Mouse (Mus musculus): ENCODE measurements around the gene Glo1. TPM values are rescaled to one million over a fixed set of nuclear protein-coding genes. Genes with fewer than 3 reads are reported as not detected.

Gene Glo1
- polyA plus RNA-seq, 1 experiment: 122 TPM

DNA sequence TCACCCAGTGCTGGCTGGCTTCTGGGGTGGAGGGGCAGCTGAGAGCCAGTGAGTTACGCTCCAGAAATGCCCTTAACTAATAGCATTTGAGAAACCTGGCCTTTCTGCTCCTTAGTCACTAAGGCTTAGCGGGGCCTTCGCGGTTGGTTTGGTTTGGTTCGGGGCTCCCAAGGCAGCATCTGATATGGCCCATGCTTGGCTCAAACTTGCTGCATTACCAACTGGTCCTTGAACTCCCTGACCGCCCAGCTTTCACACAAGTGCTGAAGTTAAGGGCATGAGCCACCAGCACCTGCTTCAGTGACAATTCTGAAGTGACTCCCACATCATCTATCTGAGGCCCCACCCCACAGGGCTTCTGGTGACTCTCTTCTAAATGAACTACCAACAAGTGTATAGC is 22.4 kb downstream of the Glo1 start:
- Histone ChIP-seq H3K4me3 (ENCODE audit: insufficient read depth, poor library complexity, severe bottlenecking) (no peak overlapping the region), H3K79me2 (ENCODE audit: control insufficient read depth, insufficient read depth) (peaks cover 69% of the 10 kb centered on the region), H3K36me3 (ENCODE audit: control insufficient read depth, insufficient read depth) (peaks cover 59% of the 10 kb centered on the region), H3K27me3 (ENCODE audit: control insufficient read depth, insufficient read depth, insufficient read length) (no peaks in the 10 kb centered on the region), H3ac (ENCODE audit: control insufficient read depth, insufficient read length, low read depth) (no peak overlapping the region), H3K79me3 (ENCODE audit: low read depth) (peaks cover 34% of the 10 kb centered on the region)
- TF ChIP-seq MYOG (IDR thresholded peaks at IDR 0.05; ENCODE audit: control insufficient read depth, extremely low read depth, insufficient read length) (no peak), MYOD1 (IDR thresholded peaks at IDR 0.05; ENCODE audit: control insufficient read depth, insufficient read length, low read depth) (no peak), MAX (IDR thresholded peaks at IDR 0.05) (no peak), FOSL1 (IDR thresholded peaks at IDR 0.05; ENCODE audit: insufficient read depth, low read length, poor library complexity, severe bottlenecking) (no peak), CTCF (IDR thresholded peaks at IDR 0.05; ENCODE audit: control insufficient read depth, insufficient read depth, insufficient read length) (no peak), USF1 (IDR thresholded peaks at IDR 0.05; ENCODE audit: low read depth) (no peak), CEBPB (IDR thresholded peaks at IDR 0.05; ENCODE audit: low read depth) (no peak)

DNA sequence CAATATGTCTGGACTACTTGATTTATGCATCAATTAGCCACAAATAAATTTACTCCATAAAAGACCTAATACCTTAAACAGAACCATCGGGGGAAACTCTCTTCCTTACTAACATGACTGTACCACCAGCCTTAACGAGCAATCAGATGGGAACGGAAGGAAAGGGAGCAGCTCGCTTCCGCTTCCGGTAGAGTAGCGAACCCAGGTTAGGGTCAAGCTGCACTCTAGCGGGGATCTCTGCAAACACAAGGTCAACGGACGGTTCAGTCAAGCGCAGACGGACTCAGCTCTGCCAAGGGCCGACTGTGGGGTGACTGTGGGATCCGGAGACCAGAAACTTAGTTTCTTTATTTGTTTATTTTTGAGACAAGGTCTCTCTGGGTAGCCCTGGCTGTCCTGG is 24.5 kb downstream of the Glo1 start:
- H3K79me3 ChIP-seq (ENCODE audit: low read depth): peaks cover 17% of the 10 kb centered on the region
- H3K79me2 ChIP-seq (ENCODE audit: control insufficient read depth, insufficient read depth): peaks cover 47% of the 10 kb centered on the region
- H3ac ChIP-seq (ENCODE audit: control insufficient read depth, insufficient read length, low read depth): no peak overlapping the region
- TF ChIP-seq MYOG (IDR thresholded peaks at IDR 0.05; ENCODE audit: control insufficient read depth, extremely low read depth, insufficient read length): no peak
- H3K36me3 ChIP-seq (ENCODE audit: control insufficient read depth, insufficient read depth): peaks cover 74% of the 10 kb centered on the region
- no peaks in the 10 kb centered on the region for H3K27me3 ChIP-seq (ENCODE audit: control insufficient read depth, insufficient read depth, insufficient read length)
- H3K4me3 ChIP-seq (ENCODE audit: insufficient read depth, poor library complexity, severe bottlenecking): no peak overlapping the region

DNA sequence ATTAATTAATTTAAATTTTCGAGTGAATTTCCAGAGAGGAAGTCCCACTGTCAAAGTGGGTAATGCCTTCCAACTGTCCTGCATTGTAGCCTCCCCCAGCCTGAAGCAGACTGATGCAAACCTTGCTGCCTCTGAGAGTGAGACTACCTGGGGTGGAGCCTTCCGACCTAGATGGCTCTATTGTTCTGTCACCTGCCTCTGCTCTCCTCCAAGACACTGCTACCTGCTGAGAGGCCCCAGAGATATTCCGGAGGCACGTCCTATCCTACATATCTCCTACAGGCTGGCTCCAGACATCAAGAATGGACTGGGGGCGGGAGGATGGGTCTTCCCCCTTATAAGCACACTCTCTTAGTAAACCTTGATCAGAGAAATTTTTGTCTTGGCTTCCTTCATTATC is 28.4 kb downstream of the Glo1 start:
- Histone ChIP-seq H3ac (ENCODE audit: control insufficient read depth, insufficient read length, low read depth) (no peak overlapping the region), H3K4me3 (ENCODE audit: insufficient read depth, poor library complexity, severe bottlenecking) (no peak overlapping the region), H3K79me2 (ENCODE audit: control insufficient read depth, insufficient read depth) (peaks cover 14% of the 10 kb centered on the region), H3K36me3 (ENCODE audit: control insufficient read depth, insufficient read depth) (peaks cover 87% of the 10 kb centered on the region), H3K79me3 (ENCODE audit: low read depth) (no peaks in the 10 kb centered on the region), H3K27me3 (ENCODE audit: control insufficient read depth, insufficient read depth, insufficient read length) (no peaks in the 10 kb centered on the region)
- no peak for TF ChIP-seq USF1 (IDR thresholded peaks at IDR 0.05; ENCODE audit: low read depth)

DNA sequence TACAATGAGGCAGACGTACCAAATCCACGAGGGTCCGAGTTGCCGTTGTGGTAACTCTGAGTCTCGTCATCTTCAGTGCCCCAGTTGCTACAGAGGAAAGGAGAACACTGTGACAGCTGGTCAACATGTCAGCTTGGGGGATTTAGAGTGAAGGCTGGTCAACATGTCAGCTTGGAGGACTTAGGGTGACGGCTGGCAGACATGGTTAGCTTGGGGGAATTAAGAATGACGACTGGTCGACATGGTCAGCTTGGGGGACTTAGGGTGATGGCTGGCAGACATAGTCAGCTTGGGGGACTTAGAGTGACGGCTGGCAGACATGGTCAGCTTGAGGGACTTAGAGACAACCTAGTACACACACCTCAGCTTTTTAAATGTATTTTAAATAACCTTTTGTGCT is 28.9 kb downstream of the Glo1 start:
- no peak overlapping the region for H3ac ChIP-seq (ENCODE audit: control insufficient read depth, insufficient read length, low read depth)
- H3K79me3 ChIP-seq (ENCODE audit: low read depth): no peaks in the 10 kb centered on the region
- TF ChIP-seq MYOD1 (IDR thresholded peaks at IDR 0.05; ENCODE audit: control insufficient read depth, insufficient read length, low read depth) (no peak), FOSL1 (IDR thresholded peaks at IDR 0.05; ENCODE audit: insufficient read depth, low read length, poor library complexity, severe bottlenecking) (no peak), CTCF (IDR thresholded peaks at IDR 0.05; ENCODE audit: control insufficient read depth, insufficient read depth, insufficient read length) (no peak), CEBPB (IDR thresholded peaks at IDR 0.05; ENCODE audit: low read depth) (no peak), USF1 (IDR thresholded peaks at IDR 0.05; ENCODE audit: low read depth) (no peak), MYOG (IDR thresholded peaks at IDR 0.05; ENCODE audit: control insufficient read depth, extremely low read depth, insufficient read length) (no peak), MAX (IDR thresholded peaks at IDR 0.05) (no peak)
- peaks cover 87% of the 10 kb centered on the region for H3K36me3 ChIP-seq (ENCODE audit: control insufficient read depth, insufficient read depth)
- H3K79me2 ChIP-seq (ENCODE audit: control insufficient read depth, insufficient read depth): peaks cover 14% of the 10 kb centered on the region
- no peak overlapping the region for H3K4me3 ChIP-seq (ENCODE audit: insufficient read depth, poor library complexity, severe bottlenecking)
- no peaks in the 10 kb centered on the region for H3K27me3 ChIP-seq (ENCODE audit: control insufficient read depth, insufficient read depth, insufficient read length)

DNA sequence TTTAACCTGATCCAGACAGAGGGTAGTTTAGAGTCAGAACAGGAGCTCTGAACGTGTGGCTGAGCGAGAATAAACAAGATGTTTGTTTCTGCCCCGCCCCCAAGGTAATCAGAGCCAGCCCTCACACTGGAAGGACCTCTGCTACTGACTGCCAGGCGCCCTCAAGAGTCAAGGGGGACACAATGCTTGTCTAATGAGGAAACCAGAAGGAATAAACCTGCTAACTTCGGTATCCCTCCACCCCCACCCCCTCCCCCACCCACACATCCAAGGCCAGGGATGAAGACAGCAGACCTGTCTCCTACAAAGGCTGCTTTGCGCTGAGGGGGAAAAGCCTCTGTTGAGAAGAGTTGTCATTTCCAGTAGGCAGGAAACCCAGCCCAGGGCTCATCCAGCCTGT is 31.8 kb downstream of the Glo1 start:
- Histone ChIP-seq H3K27me3 (ENCODE audit: control insufficient read depth, insufficient read depth, insufficient read length) (no peaks in the 10 kb centered on the region), H3ac (ENCODE audit: control insufficient read depth, insufficient read length, low read depth) (no peak overlapping the region), H3K79me3 (ENCODE audit: low read depth) (no peaks in the 10 kb centered on the region), H3K4me3 (ENCODE audit: insufficient read depth, poor library complexity, severe bottlenecking) (no peak overlapping the region), H3K79me2 (ENCODE audit: control insufficient read depth, insufficient read depth) (no peaks in the 10 kb centered on the region), H3K36me3 (ENCODE audit: control insufficient read depth, insufficient read depth) (peaks cover 65% of the 10 kb centered on the region)
- TF ChIP-seq CEBPB (IDR thresholded peaks at IDR 0.05; ENCODE audit: low read depth) (no peak), USF1 (IDR thresholded peaks at IDR 0.05; ENCODE audit: low read depth) (no peak), CTCF (IDR thresholded peaks at IDR 0.05; ENCODE audit: control insufficient read depth, insufficient read depth, insufficient read length) (no peak), MYOD1 (IDR thresholded peaks at IDR 0.05; ENCODE audit: control insufficient read depth, insufficient read length, low read depth) (no peak), MYOG (IDR thresholded peaks at IDR 0.05; ENCODE audit: control insufficient read depth, extremely low read depth, insufficient read length) (no peak), FOSL1 (IDR thresholded peaks at IDR 0.05; ENCODE audit: insufficient read depth, low read length, poor library complexity, severe bottlenecking) (no peak), MAX (IDR thresholded peaks at IDR 0.05) (no peak)

DNA sequence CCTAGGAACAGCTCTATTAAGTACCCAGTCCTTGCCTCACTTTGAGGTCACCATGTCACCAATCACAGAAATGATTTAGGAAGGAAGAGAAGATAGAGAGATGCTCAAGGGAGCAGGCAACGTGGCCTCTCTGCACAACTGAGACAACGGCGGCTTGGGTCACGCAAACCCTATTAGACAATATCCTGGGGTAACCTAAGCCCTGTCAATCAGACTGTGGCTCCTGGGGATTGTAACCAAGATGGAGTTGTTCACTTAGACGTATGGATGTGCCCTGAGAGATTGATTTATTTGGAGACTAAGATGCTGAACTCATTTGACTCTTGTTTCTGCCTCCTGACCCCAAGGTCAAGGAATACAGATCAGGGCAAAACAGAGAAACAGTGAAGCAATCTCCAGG is 32.3 kb downstream of the Glo1 start:
- no peaks in the 10 kb centered on the region for H3K79me3 ChIP-seq (ENCODE audit: low read depth)
- H3K36me3 ChIP-seq (ENCODE audit: control insufficient read depth, insufficient read depth): peaks cover 61% of the 10 kb centered on the region
- H3ac ChIP-seq (ENCODE audit: control insufficient read depth, insufficient read length, low read depth): no peak overlapping the region
- H3K4me3 ChIP-seq (ENCODE audit: insufficient read depth, poor library complexity, severe bottlenecking): no peak overlapping the region
- TF ChIP-seq USF1 (IDR thresholded peaks at IDR 0.05; ENCODE audit: low read depth): no peak
- no peak for TF ChIP-seq MYOG (IDR thresholded peaks at IDR 0.05; ENCODE audit: control insufficient read depth, extremely low read depth, insufficient read length)
- no peak for TF ChIP-seq FOSL1 (IDR thresholded peaks at IDR 0.05; ENCODE audit: insufficient read depth, low read length, poor library complexity, severe bottlenecking)
- TF ChIP-seq CTCF (IDR thresholded peaks at IDR 0.05; ENCODE audit: control insufficient read depth, insufficient read depth, insufficient read length): no peak
- no peak for TF ChIP-seq MYOD1 (IDR thresholded peaks at IDR 0.05; ENCODE audit: control insufficient read depth, insufficient read length, low read depth)
- no peak for TF ChIP-seq CEBPB (IDR thresholded peaks at IDR 0.05; ENCODE audit: low read depth)
- TF ChIP-seq MAX (IDR thresholded peaks at IDR 0.05): no peak
- H3K27me3 ChIP-seq (ENCODE audit: control insufficient read depth, insufficient read depth, insufficient read length): no peaks in the 10 kb centered on the region
- no peaks in the 10 kb centered on the region for H3K79me2 ChIP-seq (ENCODE audit: control insufficient read depth, insufficient read depth)

All from C2C12 (cell line).